Mouse (Mus musculus) thymus, postnatal 0 days (tissue): ENCODE data around the gene Sbk3. TPM values are rescaled to one million over a fixed set of nuclear protein-coding genes. Genes with fewer than 3 reads are reported as not detected.

Experiments used
- DNase-seq: peaks from one replicate; pipeline ENCODE4 v3.0.0-alpha.2; 2015; ENCODE audit warnings: low spot score
- polyA plus RNA-seq: library from polyadenylated mRNA; unstranded; fragments of >200 nt; fragmentation: Nextera tagmentation; extraction: Ambion mirVana; gene quantifications from 2 replicates; pipeline ENCODE4 v1.2.1, GENCODE M21; 2015

Gene Sbk3
- polyA plus RNA-seq, 1 experiment from 2014 or later, result not detected

- DNase-seq, result no peak
Observed at GRCm38 (mm10) chr7:4915669-4916416, 55.1 kb downstream of the Sbk3 start.

Other genes starting within 250 kb of the Sbk3 start
- 0.82 and 1.4 TPM in 2 replicates for gene Tmem150b, start 245.9 kb downstream of the Sbk3 start, polyA plus RNA-seq
- 44.1 and 44.2 TPM in 2 replicates for gene Kmt5c, start 231.1 kb downstream of the Sbk3 start, polyA plus RNA-seq
- 37.9 TPM in 2 replicates for gene Cox6b2, start 218.1 kb downstream of the Sbk3 start, polyA plus RNA-seq
- not detected in 2 replicates for gene Fam71e2, start 199.9 kb downstream of the Sbk3 start, polyA plus RNA-seq
- 0.13 and 0.30 TPM in 2 replicates for gene Il11, start 188.3 kb downstream of the Sbk3 start, polyA plus RNA-seq
- gene Tmem190, start 188.2 kb downstream of the Sbk3 start, polyA plus RNA-seq, result 0.23 TPM in 1 of 2 replicates, not detected in the other
- gene Tmem238, start 181.5 kb downstream of the Sbk3 start, polyA plus RNA-seq, result 9.6 and 11.7 TPM in 2 replicates
- gene Rpl28, start 178.3 kb downstream of the Sbk3 start, polyA plus RNA-seq, result 546 and 590 TPM in 2 replicates
- gene Ube2s, start 158.6 kb downstream of the Sbk3 start, polyA plus RNA-seq, result 413 and 414 TPM in 2 replicates
- gene Shisa7, start 126.5 kb downstream of the Sbk3 start, polyA plus RNA-seq, result not detected in 2 replicates
- 19.9 and 22.0 TPM in 2 replicates for gene Isoc2b, start 100.9 kb downstream of the Sbk3 start, polyA plus RNA-seq
- gene Isoc2a, start 94.0 kb downstream of the Sbk3 start, polyA plus RNA-seq, result 0.72 and 0.81 TPM in 2 replicates
- gene Gm36210, start 64.7 kb downstream of the Sbk3 start, polyA plus RNA-seq, result 0.10 TPM in 2 replicates
- 2.7 and 3.1 TPM in 2 replicates for gene Zfp628, start 56.0 kb downstream of the Sbk3 start, polyA plus RNA-seq
- 0.22 and 0.60 TPM in 2 replicates for gene Nat14, start 49.1 kb downstream of the Sbk3 start, polyA plus RNA-seq
- gene Ssc5d, start 45.4 kb downstream of the Sbk3 start, polyA plus RNA-seq, result 0.07 and 0.19 TPM in 2 replicates
- 0.09 and 0.21 TPM in 2 replicates for gene Sbk2, start 6.8 kb downstream of the Sbk3 start, polyA plus RNA-seq
- 18.7 and 22.3 TPM in 2 replicates for gene Zfp579, start 25.0 kb upstream of the Sbk3 start, polyA plus RNA-seq
- gene Zfp524, start 43.2 kb upstream of the Sbk3 start, polyA plus RNA-seq, result 14.9 and 18.2 TPM in 2 replicates
- gene Fiz1, start 43.5 kb upstream of the Sbk3 start, polyA plus RNA-seq, result 32.3 and 33.5 TPM in 2 replicates
- 2.9 and 5.4 TPM in 2 replicates for gene Gm44973, start 44.3 kb upstream of the Sbk3 start, polyA plus RNA-seq
- gene Zfp865, start 49.2 kb upstream of the Sbk3 start, polyA plus RNA-seq, result 5.1 and 5.9 TPM in 2 replicates
- 0.27 TPM in 1 of 2 replicates, not detected in the other for gene Ccdc106, start 49.4 kb upstream of the Sbk3 start, polyA plus RNA-seq
- not detected in 2 replicates for gene 4632433K11Rik, start 63.0 kb upstream of the Sbk3 start, polyA plus RNA-seq
- gene Zfp784, start 67.3 kb upstream of the Sbk3 start, polyA plus RNA-seq, result 3.8 and 4.4 TPM in 2 replicates
- 15.2 and 15.4 TPM in 2 replicates for gene Zfp580, start 80.4 kb upstream of the Sbk3 start, polyA plus RNA-seq
- 131 and 138 TPM in 2 replicates for gene U2af2, start 91.0 kb upstream of the Sbk3 start, polyA plus RNA-seq
- 42.6 and 44.8 TPM in 2 replicates for gene Epn1, start 109.1 kb upstream of the Sbk3 start, polyA plus RNA-seq
- not detected in 2 replicates for gene Rfpl4, start 145.8 kb upstream of the Sbk3 start, polyA plus RNA-seq
- gene Rasl2-9, start 154.8 kb upstream of the Sbk3 start, polyA plus RNA-seq, result 0.13 and 0.40 TPM in 2 replicates
- gene Vmn1r55, start 178.5 kb upstream of the Sbk3 start, polyA plus RNA-seq, result not detected in 2 replicates
- gene Vmn1r56, start 225.6 kb upstream of the Sbk3 start, polyA plus RNA-seq, result not detected in 2 replicates
- gene Vmn1r57, start 247.3 kb upstream of the Sbk3 start, polyA plus RNA-seq, result not detected in 2 replicates